Mouse (Mus musculus) lung, adult 10 weeks (tissue): ENCODE measurements around the gene Tbc1d14. TPM values are rescaled to one million over a fixed set of nuclear protein-coding genes. Genes with fewer than 3 reads are reported as not detected.

ENCODE experiments used
- polyA plus RNA-seq: library from polyadenylated mRNA; stranded (reverse); fragments of 350-450 nt; fragmentation: Illumina TruSeq; extraction: RNeasy Lipid Tissue Mini Kit (QIAGEN cat#74804); gene quantifications from one replicate; pipeline ENCODE4 v1.2.3, GENCODE M21; 2014; ENCODE audit warnings: low read depth, low replicate concordance; ENCODE audit not compliant: insufficient read depth

Tbc1d14 gene
- polyA plus RNA-seq = 15.8 TPM

GRCm38 (mm10) chr5:36593176-36593575 is at the start of gene Tbc1d14:
Gene Tbc1d14 (minus strand): TSS chr5:36593276.

DNA sequence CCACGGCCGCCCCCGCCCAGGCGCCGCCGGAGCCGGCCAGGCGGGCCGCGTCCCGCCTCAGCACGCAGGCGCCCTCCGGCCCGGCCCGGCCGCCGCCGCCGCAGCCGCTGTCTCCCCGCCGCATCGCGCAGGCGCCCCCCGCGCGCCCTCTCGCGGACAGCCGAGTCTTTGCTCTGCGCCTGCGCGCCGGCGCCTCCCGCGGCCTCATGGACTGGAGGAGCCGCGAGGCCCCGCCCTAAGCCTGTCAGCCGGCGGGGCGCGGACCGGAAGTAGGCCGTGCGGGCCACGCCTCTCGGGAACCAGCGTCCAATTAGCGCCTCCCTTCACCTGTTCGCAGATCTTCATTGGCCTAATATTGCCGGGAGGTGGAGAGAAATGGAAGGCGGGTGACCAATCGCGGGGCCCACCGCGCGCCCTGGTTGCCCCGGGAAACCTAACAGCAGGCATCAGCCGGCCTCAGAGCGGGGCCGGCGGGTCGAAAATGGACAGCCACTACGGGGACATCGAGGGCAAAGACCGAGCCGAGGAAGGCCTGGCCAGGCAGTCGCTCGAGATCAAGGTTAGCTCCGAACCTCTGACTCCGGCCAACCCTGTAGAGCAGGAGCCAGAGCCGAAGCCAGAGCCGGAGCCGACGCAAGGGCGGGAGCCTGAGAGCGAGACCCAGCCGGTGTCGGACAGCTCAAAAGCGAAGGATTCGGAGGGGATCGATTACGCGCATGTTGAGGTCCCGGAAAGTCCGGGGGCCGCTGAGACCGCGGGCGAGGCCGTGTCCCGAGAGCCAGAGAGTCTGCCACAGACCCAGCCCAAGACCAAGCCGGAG is 108.7 kb downstream of the Tbc1d14 start, which contains the start of the genes Tada2b and Ccdc96:
TSS of gene Tada2b (minus strand) at position 115 of the 820 bp plus-strand sequence.
TSS of gene Ccdc96 (plus strand) at position 418 of the 820 bp plus-strand sequence.

DNA sequence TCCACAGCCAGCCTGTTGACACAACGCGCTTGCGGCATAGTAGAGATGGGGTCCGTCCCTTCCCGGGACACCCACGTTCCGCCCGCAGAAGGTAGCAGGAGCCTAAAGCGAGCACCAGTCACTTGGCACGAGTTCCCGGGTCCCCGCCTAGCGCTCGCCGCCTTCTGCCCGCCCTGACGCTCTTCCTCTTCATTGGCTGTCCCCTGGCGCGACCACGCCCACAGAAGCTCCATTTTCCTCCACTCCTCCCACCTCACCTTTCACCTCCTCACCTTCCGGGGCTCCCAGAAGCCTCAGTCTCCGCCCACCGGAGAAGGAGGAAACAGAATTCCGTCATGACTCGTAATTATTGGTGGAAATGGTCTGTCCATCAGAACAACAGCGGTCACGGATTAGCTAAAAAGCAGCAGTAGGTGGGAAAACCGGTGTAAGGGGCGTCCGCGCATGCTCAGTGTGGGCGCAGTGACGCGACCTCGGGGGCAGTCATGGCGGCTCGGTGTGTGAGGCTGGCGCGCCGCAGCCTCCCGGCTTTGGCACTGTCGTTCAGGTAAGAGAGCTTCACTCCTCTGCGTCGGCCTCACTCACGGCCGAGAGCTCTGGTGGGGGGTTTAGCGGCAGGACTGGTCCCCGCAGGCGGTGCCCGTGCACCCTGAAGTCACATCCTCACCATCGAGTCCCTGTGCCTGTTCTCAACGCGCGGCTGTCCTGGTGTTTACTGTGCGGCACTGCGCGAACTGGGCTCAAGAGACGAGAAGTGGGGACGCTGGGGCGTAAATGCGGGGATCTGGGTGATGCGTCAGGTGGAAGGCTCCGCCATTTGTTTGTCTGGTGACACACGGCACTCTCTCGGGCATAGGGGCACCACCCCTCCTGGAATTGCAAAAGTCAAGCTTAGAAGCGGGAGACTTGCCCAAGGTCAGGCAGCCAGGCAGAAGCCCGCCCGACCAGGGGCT is 128.1 kb downstream of the Tbc1d14 start, which contains the start of gene Grpel1:
TSS of gene Grpel1 (plus strand) at position 290 of the 953 bp plus-strand sequence.

Other genes with a start within 250 kb of the Tbc1d14 start
- 3.9 TPM for gene Sorcs2, start 195.1 kb downstream of the Tbc1d14 start, polyA plus RNA-seq
- 21.4 TPM for gene Grpel1, start 128.3 kb downstream of the Tbc1d14 start, polyA plus RNA-seq
- 8.3 TPM for gene Tada2b, start 109.0 kb downstream of the Tbc1d14 start, polyA plus RNA-seq
- gene Ccdc96, start 108.7 kb downstream of the Tbc1d14 start, polyA plus RNA-seq = 1.3 TPM
- 13.8 TPM for gene D5Ertd579e, start 102.7 kb upstream of the Tbc1d14 start, polyA plus RNA-seq
- gene Bloc1s4, start 155.4 kb upstream of the Tbc1d14 start, polyA plus RNA-seq = 14.3 TPM
- gene Mrfap1, start 203.5 kb upstream of the Tbc1d14 start, polyA plus RNA-seq = 233 TPM
- 17.6 TPM for gene Man2b2, start 237.4 kb upstream of the Tbc1d14 start, polyA plus RNA-seq